Mouse (Mus musculus): ENCODE data around the gene 4933406M09Rik. TPM values are rescaled to one million over a fixed set of nuclear protein-coding genes. Genes with fewer than 3 reads are reported as not detected.
A peak's percentile ranks its signal among the peaks of the same experiment; 100 is the strongest.

Gene 4933406M09Rik
- polyA plus RNA-seq (2012; rRNA removed): not detected in 2 replicates

DNA sequence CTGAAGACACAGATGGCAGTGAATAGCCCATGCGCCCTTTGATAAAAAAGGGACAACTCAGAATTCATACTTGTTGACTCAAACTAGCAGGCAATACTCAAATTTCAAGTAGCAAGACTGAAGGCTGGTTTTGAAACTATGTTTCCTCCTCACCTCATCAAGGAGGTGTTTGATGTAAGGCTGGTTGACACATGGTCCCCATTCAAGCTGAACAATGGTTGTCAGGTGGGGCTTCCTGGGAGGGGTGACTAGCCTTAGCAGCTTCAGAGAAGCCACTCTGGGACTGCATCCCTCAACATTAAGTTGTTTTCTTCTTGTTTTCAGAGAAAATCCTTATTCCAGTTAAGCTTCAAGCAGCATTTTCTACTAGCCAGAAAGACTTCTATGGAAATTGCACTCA lies at the start of gene 4933406M09Rik:
Gene 4933406M09Rik, plus strand, starts transcription at position 275 of the 400 bp plus-strand sequence.
- Histone ChIP-seq H3K27me3 (ENCODE audit: control insufficient read depth, insufficient read depth, low read length) (no peaks in the 10 kb centered on the region; the same call in none of the 2 replicates), H3K36me3 (ENCODE audit: control insufficient read depth, insufficient read depth, low read length) (no peaks in the 10 kb centered on the region), H3K4me3 (ENCODE audit: low read depth, low read length) (no peak within 1 kb of the TSS), H3K27ac (ENCODE audit: insufficient read depth, low read depth, low read length) (no peak within 1 kb of the TSS), H3K4me1 (ENCODE audit: control insufficient read depth, insufficient read depth, insufficient read length, low read length) (peaks cover 6% of the 10 kb centered on the region; the same call in 1 of the 2 replicates)
- TF ChIP-seq CTCF (IDR thresholded peaks at IDR 0.05; ENCODE audit: extremely low read depth, insufficient read length, insufficient replicate concordance, low read depth, low read length) (no peak), POLR2A (IDR thresholded peaks at IDR 0.05; ENCODE audit: low read depth, low read length) (no peak)
- WGBS: 100% methylated on average over 1 of the region's 1 CpGs

DNA sequence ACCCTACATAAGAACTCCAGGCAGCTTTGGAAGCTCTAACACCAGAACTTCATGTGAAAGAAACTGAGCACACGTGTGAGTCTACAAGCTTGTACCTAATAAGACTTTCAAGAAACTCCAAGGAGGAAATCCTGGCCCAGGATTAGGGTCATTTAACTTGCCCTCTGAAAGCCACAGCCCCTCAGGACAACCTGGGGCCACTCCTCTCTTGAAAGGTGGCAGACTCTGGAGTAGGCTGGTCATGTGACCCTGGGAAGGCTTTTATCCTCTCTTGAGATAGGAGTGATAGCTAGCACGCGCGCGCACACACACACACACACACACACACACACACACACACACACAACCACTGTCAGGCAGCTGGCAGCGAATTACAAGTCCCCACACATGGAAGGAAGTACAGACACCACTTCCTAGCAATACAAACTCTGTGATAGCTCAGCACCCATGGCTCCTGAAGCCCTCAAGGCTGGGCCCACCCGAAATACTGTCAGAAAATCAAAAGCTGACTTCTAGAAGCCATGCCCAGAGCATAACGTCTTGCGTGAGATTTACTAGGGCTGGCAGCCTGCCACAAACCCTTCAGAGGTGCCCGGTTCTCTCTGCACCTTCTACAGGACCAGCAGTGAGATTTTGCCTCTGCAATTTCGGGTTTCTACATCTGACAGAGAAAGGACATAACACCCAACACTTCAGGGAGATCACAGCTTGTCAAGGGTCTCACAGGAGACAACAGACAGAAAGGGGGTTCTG lies 48.6 kb upstream of the 4933406M09Rik start:
- Histone ChIP-seq H3K27ac (ENCODE audit: insufficient read depth, low read depth, low read length) (no peak overlapping the region), H3K27me3 (ENCODE audit: control insufficient read depth, insufficient read depth, low read length) (no peaks in the 10 kb centered on the region), H3K4me1 (ENCODE audit: control insufficient read depth, insufficient read depth, insufficient read length, low read length) (peaks cover 2% of the 10 kb centered on the region; the same call in 1 of the 2 replicates), H3K4me3 (ENCODE audit: low read depth, low read length) (no peak overlapping the region), H3K36me3 (ENCODE audit: control insufficient read depth, insufficient read depth, low read length) (no peaks in the 10 kb centered on the region)
- TF ChIP-seq POLR2A (IDR thresholded peaks at IDR 0.05; ENCODE audit: low read depth, low read length) (no peak), CTCF (IDR thresholded peaks at IDR 0.05; ENCODE audit: extremely low read depth, insufficient read length, insufficient replicate concordance, low read depth, low read length) (no peak)
- WGBS: 44% methylated on average over 11 of the region's 11 CpGs

DNA sequence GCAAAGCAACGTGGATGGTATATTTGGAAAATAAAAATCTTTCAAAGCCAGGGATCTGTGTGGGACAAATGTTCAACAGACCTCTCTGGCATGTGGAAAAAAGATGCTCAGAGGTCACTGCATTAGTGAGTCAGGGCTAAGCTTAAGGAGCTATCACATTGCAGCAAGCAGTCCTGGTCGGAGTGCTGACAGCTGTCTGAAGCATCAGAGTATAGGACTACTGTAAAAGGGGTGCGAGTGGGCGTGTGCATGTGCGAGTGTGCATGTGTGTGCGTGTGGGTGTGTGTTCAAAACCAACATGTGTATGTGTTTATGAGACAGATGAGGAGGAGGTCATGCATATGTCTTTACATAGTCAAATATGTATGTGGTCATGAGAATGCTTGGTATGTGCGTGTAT lies 46.6 kb upstream of the 4933406M09Rik start:
- no peaks in the 10 kb centered on the region for H3K36me3 ChIP-seq (ENCODE audit: control insufficient read depth, insufficient read depth, low read length)
- no peak overlapping the region for H3K27ac ChIP-seq (ENCODE audit: insufficient read depth, low read depth, low read length)
- H3K27me3 ChIP-seq (ENCODE audit: control insufficient read depth, insufficient read depth, low read length): no peaks in the 10 kb centered on the region
- WGBS: 93% methylated on average over 7 of the region's 7 CpGs
- no peak overlapping the region for H3K4me3 ChIP-seq (ENCODE audit: low read depth, low read length)
- TF ChIP-seq POLR2A (IDR thresholded peaks at IDR 0.05; ENCODE audit: low read depth, low read length) (no peak), CTCF (IDR thresholded peaks at IDR 0.05; ENCODE audit: extremely low read depth, insufficient read length, insufficient replicate concordance, low read depth, low read length) (no peak)
- H3K4me1 ChIP-seq (ENCODE audit: control insufficient read depth, insufficient read depth, insufficient read length, low read length): peaks cover 3% of the 10 kb centered on the region

DNA sequence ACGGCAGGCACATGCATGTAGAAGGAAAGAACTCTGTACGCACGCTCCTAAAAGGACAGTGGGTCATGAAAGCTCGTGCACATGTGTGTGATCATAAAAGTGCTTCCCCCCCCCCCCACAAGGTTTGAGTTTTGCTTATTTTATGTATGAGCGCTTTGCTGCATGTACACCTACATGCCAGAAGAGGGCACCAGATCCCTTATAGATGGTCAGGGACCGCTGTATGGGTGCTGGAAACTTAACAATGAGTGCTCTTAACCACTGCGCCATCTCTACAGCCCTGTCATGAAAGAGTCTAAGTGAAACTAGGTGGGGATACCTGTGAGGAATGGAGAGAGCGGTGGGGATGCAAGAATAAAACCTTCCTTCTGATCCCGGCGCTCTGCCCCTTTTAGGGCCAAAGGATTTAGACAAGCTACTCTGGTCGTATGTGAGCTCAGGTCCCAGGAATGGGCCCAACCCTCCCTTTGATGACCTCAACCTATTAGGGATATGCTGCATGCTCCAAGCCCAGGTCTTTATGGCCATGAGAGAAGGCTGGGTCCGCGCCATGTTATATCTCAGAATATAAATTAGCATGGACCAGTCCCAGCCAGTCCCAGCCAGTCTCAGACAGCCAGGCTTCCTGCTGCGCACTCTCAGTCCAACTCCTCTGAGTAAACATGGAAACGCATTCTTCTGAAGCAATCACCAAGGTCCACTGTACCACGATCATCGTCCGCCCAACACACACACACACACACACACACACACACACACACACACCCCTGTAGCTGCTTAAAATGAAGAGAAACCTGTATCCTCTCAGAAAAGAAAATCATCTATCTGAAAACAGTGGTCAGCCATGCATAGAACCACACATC lies 45.8 kb upstream of the 4933406M09Rik start:
- H3K4me1 ChIP-seq (ENCODE audit: control insufficient read depth, insufficient read depth, insufficient read length, low read length): peaks cover 9% of the 10 kb centered on the region
- WGBS: 94% methylated on average over 18 of the region's 18 CpGs
- H3K4me3 ChIP-seq (ENCODE audit: low read depth, low read length): no peak overlapping the region
- TF ChIP-seq POLR2A (IDR thresholded peaks at IDR 0.05; ENCODE audit: low read depth, low read length): no peak
- TF ChIP-seq CTCF (IDR thresholded peaks at IDR 0.05; ENCODE audit: extremely low read depth, insufficient read length, insufficient replicate concordance, low read depth, low read length): peak; percentile 7; the same call in 1 of the 2 replicates
- H3K36me3 ChIP-seq (ENCODE audit: control insufficient read depth, insufficient read depth, low read length): no peaks in the 10 kb centered on the region
- H3K27ac ChIP-seq (ENCODE audit: insufficient read depth, low read depth, low read length): no peak overlapping the region
- H3K27me3 ChIP-seq (ENCODE audit: control insufficient read depth, insufficient read depth, low read length): no peaks in the 10 kb centered on the region

DNA sequence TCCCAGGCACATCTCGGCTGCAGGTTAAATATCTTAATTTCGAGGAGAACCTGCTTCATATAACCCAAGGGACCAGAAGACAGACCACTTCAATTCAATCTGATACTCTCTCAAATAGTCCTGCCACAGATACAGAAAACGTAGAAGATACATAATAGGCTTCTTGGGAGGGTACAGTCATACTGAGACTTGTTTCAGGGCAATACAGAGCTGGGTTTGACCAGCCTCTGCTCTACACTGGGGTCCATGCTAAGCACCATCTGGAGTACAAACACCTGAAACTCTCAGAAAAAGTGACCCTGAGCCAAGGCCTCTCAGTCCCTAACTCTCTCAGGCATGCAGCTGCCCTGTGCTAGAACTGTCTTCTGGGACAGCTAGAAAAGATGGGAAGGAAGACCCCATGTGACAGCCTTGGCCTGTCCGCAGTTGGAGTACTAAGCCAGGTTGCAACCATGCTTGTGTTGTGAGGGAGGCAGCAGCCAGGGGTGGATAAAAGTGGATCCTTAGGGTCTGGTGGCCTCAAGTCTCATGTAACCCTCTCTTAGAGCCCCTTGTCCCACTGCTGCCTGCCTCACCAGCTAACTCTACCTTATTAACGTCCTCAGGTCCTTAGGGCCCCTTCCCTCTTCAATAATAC lies 44.0 kb upstream of the 4933406M09Rik start:
- peaks cover 8% of the 10 kb centered on the region for H3K4me1 ChIP-seq (ENCODE audit: control insufficient read depth, insufficient read depth, insufficient read length, low read length)
- TF ChIP-seq POLR2A (IDR thresholded peaks at IDR 0.05; ENCODE audit: low read depth, low read length): no peak
- no peak for TF ChIP-seq CTCF (IDR thresholded peaks at IDR 0.05; ENCODE audit: extremely low read depth, insufficient read length, insufficient replicate concordance, low read depth, low read length)
- no peak overlapping the region for H3K27ac ChIP-seq (ENCODE audit: insufficient read depth, low read depth, low read length)
- H3K27me3 ChIP-seq (ENCODE audit: control insufficient read depth, insufficient read depth, low read length): no peaks in the 10 kb centered on the region
- WGBS: 78% methylated on average over 5 of the region's 5 CpGs
- no peak overlapping the region for H3K4me3 ChIP-seq (ENCODE audit: low read depth, low read length)
- H3K36me3 ChIP-seq (ENCODE audit: control insufficient read depth, insufficient read depth, low read length): peaks cover 9% of the 10 kb centered on the region

DNA sequence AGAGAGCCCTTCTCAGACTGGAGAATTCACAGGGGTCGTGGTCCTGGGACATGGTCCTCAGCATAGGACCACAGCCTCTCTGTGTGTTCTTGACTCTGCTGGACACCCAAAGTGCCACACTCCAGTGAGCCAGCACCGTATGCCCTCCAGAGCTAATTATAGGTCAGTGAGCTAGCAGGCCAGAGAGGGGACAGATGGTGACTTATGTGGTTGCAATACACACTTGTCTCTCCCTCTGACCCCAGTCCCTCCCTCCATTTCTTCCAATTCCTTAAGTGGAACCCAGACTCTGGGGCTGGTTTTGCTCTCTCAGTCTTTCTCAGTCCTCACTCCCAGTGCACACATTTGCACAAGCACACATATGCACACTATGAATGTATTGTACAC lies 43.5 kb upstream of the 4933406M09Rik start:
- TF ChIP-seq CTCF (IDR thresholded peaks at IDR 0.05; ENCODE audit: extremely low read depth, insufficient read length, insufficient replicate concordance, low read depth, low read length) (no peak), POLR2A (IDR thresholded peaks at IDR 0.05; ENCODE audit: low read depth, low read length) (no peak)
- 77% methylated on average over 2 of the region's 2 CpGs for WGBS
- H3K36me3 ChIP-seq (ENCODE audit: control insufficient read depth, insufficient read depth, low read length): peaks cover 12% of the 10 kb centered on the region
- H3K27me3 ChIP-seq (ENCODE audit: control insufficient read depth, insufficient read depth, low read length): no peaks in the 10 kb centered on the region
- peaks cover 8% of the 10 kb centered on the region for H3K4me1 ChIP-seq (ENCODE audit: control insufficient read depth, insufficient read depth, insufficient read length, low read length)
- H3K27ac ChIP-seq (ENCODE audit: insufficient read depth, low read depth, low read length): no peak overlapping the region
- H3K4me3 ChIP-seq (ENCODE audit: low read depth, low read length): no peak overlapping the region
